Mouse (Mus musculus) hindbrain, embryonic 16.5 days (tissue): ENCODE data around the gene Gm26558. TPM values are rescaled to one million over a fixed set of nuclear protein-coding genes. Genes with fewer than 3 reads are reported as not detected.

Source experiments
- ATAC-seq: fragments of 200-750 bp; cut with Nextera tagmentation; 2 replicates; pipeline ENCODE4 v1.8.0; 2017; ENCODE audit warnings: moderate TSS enrichment, moderate library complexity
- H3K27ac ChIP-seq: fragments of 300-500 bp; sonication (generic); 2 replicates; pipeline ENCODE4 v1.5.1; 2014; ENCODE audit warnings: low read depth, mild to moderate bottlenecking, control low read depth, low read length, moderate library complexity
- H3K27me3 ChIP-seq: fragments of 300-500 bp; sonication (generic); replicated peaks from 2 replicates; pipeline ENCODE4 v1.6.1; 2014; ENCODE audit warnings: low read length; ENCODE audit not compliant: control insufficient read depth, insufficient read depth
- H3K36me3 ChIP-seq: fragments of 300-500 bp; sonication (generic); 2 replicates; pipeline ENCODE4 v1.6.1; 2014; ENCODE audit warnings: mild to moderate bottlenecking, low read length, moderate library complexity, mixed read lengths; ENCODE audit not compliant: control insufficient read depth, insufficient read depth
- H3K4me1 ChIP-seq: fragments of 300-500 bp; sonication (generic); 2 replicates; pipeline ENCODE4 v1.6.1; 2014; ENCODE audit warnings: low read depth, low read length; ENCODE audit not compliant: control insufficient read depth, insufficient read depth
- H3K4me2 ChIP-seq: fragments of 300-500 bp; sonication (generic); 2 replicates; pipeline ENCODE4 v1.6.1; 2014; ENCODE audit warnings: mild to moderate bottlenecking, low read length, control low read depth, moderate library complexity
- H3K4me3 ChIP-seq: fragments of 300-500 bp; sonication (generic); 2 replicates; pipeline ENCODE4 v1.5.1; 2014; ENCODE audit warnings: mild to moderate bottlenecking, low read length, control low read depth, moderate library complexity
- H3K9ac ChIP-seq: fragments of 300-500 bp; sonication (generic); 2 replicates; pipeline ENCODE4 v1.6.1; 2014; ENCODE audit warnings: low read depth, mild to moderate bottlenecking, control low read depth, low read length, moderate library complexity
- H3K9me3 ChIP-seq: fragments of 300-500 bp; sonication (generic); 2 replicates; pipeline ENCODE4 v1.6.1; 2014; ENCODE audit warnings: mild to moderate bottlenecking, low read length, moderate library complexity; ENCODE audit not compliant: control insufficient read depth
- WGBS: fragments of 180-500 bp; shearing (Covaris S2); extraction: QIAGEN DNeasy Blood & Tissue Kit; methylation state at CpG from one replicate; pipeline ENCODE4 v1.1.7; 2014; 5-methylcytosine and 5-hydroxymethylcytosine counted together
- polyA plus RNA-seq: library from polyadenylated mRNA; unstranded; fragments of >200 nt; fragmentation: Nextera tagmentation; extraction: Ambion mirVana; gene quantifications from 2 replicates; pipeline ENCODE4 v1.2.1, GENCODE M21; 2015

Gene Gm26558
- polyA plus RNA-seq, 1 experiment from 2014 or later, result 3.3 TPM

DNA sequence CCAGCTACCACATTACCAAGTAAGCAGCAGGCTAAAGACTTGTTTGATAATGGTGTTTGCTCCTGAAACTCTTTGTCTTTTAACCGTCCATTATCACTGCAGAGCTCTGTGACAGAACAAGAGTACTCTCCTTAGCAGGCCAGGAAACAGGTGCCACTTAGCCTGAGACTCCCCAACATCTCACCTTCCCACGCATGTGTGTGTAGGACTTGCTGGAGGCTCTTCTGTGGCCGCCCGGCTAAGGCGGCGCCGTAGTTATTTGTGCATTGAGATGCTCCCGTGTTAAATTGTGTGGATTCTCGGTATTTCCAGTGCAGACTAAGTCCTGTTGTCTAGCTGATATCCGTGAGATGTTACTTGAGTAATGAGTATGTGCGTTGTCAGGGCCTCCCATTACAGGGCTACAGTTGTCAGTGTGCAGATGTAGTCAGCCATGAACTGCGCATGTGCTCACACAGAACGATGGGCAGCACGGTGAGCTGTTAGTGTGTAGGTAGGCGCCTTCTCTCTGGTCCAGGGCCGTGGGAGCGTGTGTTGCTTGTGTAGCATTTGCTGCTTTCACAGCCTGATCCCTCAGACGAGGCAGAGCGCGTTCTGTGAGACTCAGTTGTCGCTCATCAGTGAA, 26.7 kb upstream of the Gm26558 start:
- H3K4me3 ChIP-seq, result no peak overlapping the region
- no peak for ATAC-seq
- H3K27ac ChIP-seq, result no peak overlapping the region
- no peaks in the 10 kb centered on the region for H3K4me1 ChIP-seq
- H3K27me3 ChIP-seq, result no peaks in the 10 kb centered on the region
- no peak overlapping the region for H3K4me2 ChIP-seq
- no peaks in the 10 kb centered on the region for H3K9me3 ChIP-seq
- peaks cover 42% of the 10 kb centered on the region for H3K36me3 ChIP-seq
- H3K9ac ChIP-seq, result no peak overlapping the region
- WGBS, result 92% methylated on average over 21 of the region's 21 CpGs

DNA sequence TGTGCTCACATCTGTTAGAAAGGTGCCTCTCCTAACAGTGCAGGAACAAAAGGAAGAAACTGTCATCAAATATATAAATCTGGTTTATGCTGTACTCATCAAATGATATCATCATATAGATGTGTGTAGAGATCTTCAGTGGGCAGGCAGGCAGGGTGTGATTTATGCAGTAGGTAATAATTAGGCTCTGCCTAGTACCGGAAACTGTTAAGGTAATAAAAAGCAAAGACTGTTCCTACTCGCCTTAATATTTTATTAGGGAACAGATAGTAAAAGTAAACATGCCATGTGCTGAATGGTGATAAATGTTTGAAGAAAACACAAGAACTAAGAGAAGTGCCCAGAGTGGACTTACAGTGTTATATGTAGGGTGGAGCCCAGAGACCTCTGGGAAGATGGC, 20.4 kb upstream of the Gm26558 start:
- WGBS, result 81% methylated on average over 2 of the region's 2 CpGs
- Histone ChIP-seq H3K36me3 (peaks cover 41% of the 10 kb centered on the region), H3K4me3 (no peak overlapping the region), H3K9ac (no peak overlapping the region), H3K9me3 (no peaks in the 10 kb centered on the region), H3K27ac (no peak overlapping the region), H3K4me2 (no peak overlapping the region), H3K27me3 (no peaks in the 10 kb centered on the region), H3K4me1 (no peaks in the 10 kb centered on the region)
- no peak for ATAC-seq

DNA sequence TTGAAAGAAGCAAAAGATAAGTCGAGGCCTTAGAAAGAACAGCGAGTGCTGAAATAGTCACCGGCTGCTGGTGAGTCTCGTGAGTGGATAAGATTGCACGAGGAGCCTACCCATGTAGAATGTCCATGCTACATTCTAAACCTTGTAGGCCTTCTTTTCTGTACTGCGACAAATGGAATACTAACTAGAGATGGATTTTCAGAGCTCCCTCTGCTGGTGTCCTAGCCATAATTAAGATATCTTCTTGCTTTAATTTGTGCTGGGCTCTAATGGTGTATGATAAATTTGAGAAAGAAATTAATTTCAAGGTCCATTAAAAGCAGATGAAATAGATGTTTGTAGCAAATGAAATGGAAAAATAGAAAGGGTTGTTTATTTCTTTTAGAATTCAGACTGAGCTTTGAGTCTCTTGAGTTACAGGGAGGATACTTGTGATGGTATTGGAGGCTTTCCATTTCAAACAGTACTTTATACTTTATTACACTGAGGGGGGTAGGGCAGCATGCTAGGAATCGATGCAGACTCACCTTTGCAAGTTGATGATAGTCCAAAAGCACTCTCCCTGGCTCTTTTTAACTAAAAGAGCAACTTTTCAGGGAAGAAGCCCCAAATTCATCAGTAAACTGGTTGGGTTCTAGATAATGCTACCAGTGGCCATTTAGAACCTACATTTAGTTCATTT, 11.7 kb upstream of the Gm26558 start:
- WGBS, result 76% methylated on average over 7 of the region's 7 CpGs
- Histone ChIP-seq H3K4me1 (no peaks in the 10 kb centered on the region), H3K27ac (no peak overlapping the region), H3K9me3 (no peaks in the 10 kb centered on the region), H3K4me3 (no peak overlapping the region), H3K9ac (no peak overlapping the region), H3K27me3 (no peaks in the 10 kb centered on the region), H3K36me3 (peaks cover 7% of the 10 kb centered on the region), H3K4me2 (no peak overlapping the region)
- no peak for ATAC-seq

DNA sequence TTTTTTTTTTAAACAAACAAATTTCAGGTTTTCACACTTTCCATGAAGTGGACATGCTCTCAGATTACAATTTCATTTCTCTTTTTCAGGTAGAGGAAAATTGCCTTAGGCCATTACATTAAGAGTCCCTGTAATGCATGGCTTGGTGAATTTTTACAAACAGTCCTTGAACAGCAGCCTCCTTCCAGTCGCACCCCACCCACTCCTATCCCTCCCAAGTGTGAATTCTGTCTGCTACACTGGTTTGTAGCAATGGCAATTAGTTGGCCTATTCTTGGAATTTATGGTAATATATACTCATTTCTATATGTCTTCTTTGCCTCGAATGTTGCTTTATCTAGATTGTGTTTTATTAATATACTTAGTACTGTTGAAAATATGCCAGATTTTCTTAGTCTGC, 10.6 kb upstream of the Gm26558 start:
- Histone ChIP-seq H3K9me3 (no peaks in the 10 kb centered on the region), H3K9ac (no peak overlapping the region), H3K36me3 (no peaks in the 10 kb centered on the region), H3K27me3 (no peaks in the 10 kb centered on the region), H3K4me2 (no peak overlapping the region), H3K27ac (no peak overlapping the region), H3K4me3 (no peak overlapping the region), H3K4me1 (no peaks in the 10 kb centered on the region)
- no peak for ATAC-seq
- WGBS, result 90% methylated on average over 2 of the region's 2 CpGs

DNA sequence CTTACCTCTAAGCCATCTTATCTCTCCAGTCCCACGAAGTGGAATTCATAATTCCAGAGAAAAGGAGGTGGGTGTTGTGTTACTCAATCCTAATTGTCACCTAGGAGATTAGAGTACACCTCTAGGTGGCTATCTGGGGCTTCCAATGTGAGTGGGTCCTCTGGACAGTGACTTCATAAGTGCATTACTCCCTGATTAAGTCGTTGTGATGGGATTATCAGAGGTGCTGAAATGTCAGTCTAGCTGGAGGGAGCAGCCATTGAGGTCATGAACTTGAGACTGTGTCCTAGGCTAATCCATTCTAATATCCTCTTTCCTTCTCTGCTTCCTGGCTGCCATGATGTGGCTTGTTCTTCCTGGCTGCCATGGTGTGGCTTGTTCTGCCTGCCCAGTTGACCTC, 8.0 kb upstream of the Gm26558 start:
- Histone ChIP-seq H3K27ac (no peak overlapping the region), H3K4me2 (no peak overlapping the region), H3K4me3 (no peak overlapping the region), H3K4me1 (no peaks in the 10 kb centered on the region), H3K27me3 (no peaks in the 10 kb centered on the region), H3K9me3 (no peaks in the 10 kb centered on the region), H3K9ac (no peak overlapping the region), H3K36me3 (no peaks in the 10 kb centered on the region)
- no peak for ATAC-seq
- WGBS, result 71% methylated on average over 2 of the region's 2 CpGs

DNA sequence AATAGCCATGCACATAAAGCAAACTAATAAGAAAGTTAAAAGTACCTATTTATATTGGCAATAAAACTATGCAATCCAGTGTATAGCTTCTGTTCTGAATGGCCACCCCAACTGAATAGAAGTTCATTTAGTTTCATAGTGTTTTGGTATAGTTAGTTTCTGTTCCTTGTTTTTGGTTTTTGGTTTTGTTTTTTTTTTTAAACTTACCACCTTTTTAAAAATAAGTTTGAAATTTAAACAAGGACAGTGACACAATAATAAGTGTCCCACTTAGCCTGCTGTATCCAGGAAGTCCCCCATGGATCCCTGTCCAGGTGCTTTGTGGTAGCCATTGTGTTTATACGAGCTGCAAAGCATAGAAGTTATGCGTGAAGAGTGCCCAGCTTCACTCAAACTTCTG, 7.3 kb upstream of the Gm26558 start:
- Histone ChIP-seq H3K4me2 (no peak overlapping the region), H3K9ac (no peak overlapping the region), H3K27ac (no peak overlapping the region), H3K27me3 (no peaks in the 10 kb centered on the region), H3K4me1 (no peaks in the 10 kb centered on the region), H3K9me3 (no peaks in the 10 kb centered on the region), H3K36me3 (no peaks in the 10 kb centered on the region), H3K4me3 (no peak overlapping the region)
- ATAC-seq, result no peak
- 83% methylated on average over 2 of the region's 2 CpGs for WGBS

DNA sequence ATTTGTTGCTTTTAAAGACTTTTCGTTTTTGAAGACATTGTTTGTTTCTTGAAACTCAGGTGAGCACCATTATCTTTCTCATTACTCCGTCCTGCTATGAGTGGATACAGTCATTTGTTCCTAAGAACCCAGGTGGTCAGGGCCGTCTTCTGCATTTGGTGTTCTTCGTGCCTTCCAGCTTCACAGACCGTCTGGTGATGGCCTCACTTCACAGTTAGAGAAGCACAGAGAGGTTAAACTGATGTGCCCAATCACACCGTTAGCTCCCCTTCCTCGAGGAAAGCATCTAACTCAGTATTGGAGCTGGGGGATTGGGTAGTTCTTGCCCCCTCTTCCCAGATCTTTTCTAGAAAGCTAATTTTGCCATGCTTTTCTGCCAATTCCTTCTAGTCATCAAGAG, 5.1 kb upstream of the Gm26558 start:
- no peak overlapping the region for H3K4me2 ChIP-seq
- WGBS, result 89% methylated on average over 7 of the region's 7 CpGs
- H3K4me1 ChIP-seq, result peaks cover 11% of the 10 kb centered on the region

DNA sequence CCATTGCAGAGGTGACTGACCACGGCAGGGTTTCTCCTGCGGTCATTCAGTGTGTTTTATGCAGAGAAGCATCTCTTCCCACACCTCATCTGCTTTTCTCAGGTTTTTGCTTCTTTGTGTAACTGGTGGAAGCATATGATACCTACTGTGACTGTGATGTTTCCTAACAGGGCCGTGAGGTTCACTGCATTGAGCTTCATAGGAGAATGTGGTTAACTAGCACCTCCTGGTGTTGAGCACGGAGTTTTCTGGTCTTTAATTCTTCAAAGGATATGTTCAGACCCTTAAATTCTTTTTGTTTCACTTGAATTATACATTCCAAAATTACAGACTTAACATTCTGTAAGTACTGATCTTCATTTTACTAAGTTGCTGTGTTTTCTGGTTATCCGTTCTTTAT, 1.9 kb upstream of the Gm26558 start:
- no peaks in the 10 kb centered on the region for H3K9me3 ChIP-seq
- no peaks in the 10 kb centered on the region for H3K36me3 ChIP-seq
- H3K27ac ChIP-seq, result no peak overlapping the region
- peaks cover 11% of the 10 kb centered on the region for H3K4me1 ChIP-seq
- H3K27me3 ChIP-seq, result no peaks in the 10 kb centered on the region
- 76% methylated on average over 5 of the region's 5 CpGs for WGBS
- H3K4me3 ChIP-seq, result no peak overlapping the region
- H3K9ac ChIP-seq, result no peak overlapping the region
- H3K4me2 ChIP-seq, result no peak overlapping the region
- ATAC-seq, result no peak

More for the DNA sequence above, 5.1 kb upstream of the Gm26558 start:
- H3K9me3 ChIP-seq, result no peaks in the 10 kb centered on the region
- no peak overlapping the region for H3K27ac ChIP-seq
- H3K4me3 ChIP-seq, result no peak overlapping the region
- no peak overlapping the region for H3K9ac ChIP-seq
- H3K36me3 ChIP-seq, result no peaks in the 10 kb centered on the region
- no peaks in the 10 kb centered on the region for H3K27me3 ChIP-seq
- no peak for ATAC-seq

DNA sequence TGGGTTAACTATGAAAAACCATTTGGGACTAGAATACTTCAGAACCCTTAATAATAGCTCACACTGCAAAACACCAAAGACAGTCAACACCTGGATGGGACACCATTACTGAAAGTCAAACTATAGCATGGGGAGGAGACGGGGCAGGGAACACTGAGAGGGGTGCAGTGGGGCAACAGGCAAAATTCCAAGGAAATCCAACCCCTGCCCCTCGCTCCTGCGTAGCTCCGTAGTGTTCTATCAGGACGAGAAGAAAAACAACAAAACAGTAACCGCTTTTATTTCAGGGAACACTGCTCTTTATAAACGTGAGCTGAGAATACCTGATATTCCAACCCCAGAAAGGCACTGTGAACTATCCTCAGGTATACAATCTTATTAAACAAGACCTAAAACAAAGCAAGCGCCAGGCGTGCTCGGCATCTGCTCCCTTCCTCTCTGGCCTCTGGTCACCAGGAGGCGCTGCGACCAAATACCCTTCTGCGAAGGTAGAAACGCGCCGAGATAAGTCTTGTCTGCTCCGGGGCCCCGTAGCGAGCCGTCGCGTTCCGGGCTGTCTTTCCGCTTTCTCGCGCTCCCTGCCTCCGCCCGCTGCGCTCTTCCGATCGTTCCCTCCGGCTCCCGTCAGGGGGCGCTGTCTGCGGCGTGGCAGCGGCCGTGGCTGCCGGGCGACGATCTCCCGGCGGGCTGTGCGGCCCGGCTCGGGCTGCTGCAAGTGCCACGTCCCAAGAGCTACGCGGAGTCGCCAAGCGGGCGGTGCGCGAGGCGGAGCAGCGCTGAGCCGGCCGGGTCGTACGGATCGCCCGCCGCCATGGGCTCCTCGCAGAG, 807 bp downstream of the Gm26558 start, which contains the start of gene Gorasp2:
Gorasp2 (plus strand) TSS at position 690 of the 828 bp plus-strand sequence.
- H3K27me3 ChIP-seq, result no peaks in the 10 kb centered on the region
- H3K27ac ChIP-seq, result peak within 1 kb of the TSS; percentile 89
- peak within 1 kb of the TSS; percentile 98 for H3K9ac ChIP-seq
- peak within 1 kb of the TSS; percentile 97 for H3K4me3 ChIP-seq
- peak; percentile 97 for ATAC-seq
- H3K4me2 ChIP-seq, result peak within 1 kb of the TSS; percentile 80
- H3K9me3 ChIP-seq, result no peaks in the 10 kb centered on the region
- WGBS, result under 1% methylated on average over 56 of the region's 64 CpGs
- H3K36me3 ChIP-seq, result no peaks in the 10 kb centered on the region
- peaks cover 11% of the 10 kb centered on the region for H3K4me1 ChIP-seq
